Mouse (Mus musculus): ENCODE measurements around the gene Vax2. TPM values are rescaled to one million over a fixed set of nuclear protein-coding genes. Genes with fewer than 3 reads are reported as not detected.

The Vax2 gene
- polyA plus RNA-seq, 1 experiment from 2014 or later, result not detected

DNA sequence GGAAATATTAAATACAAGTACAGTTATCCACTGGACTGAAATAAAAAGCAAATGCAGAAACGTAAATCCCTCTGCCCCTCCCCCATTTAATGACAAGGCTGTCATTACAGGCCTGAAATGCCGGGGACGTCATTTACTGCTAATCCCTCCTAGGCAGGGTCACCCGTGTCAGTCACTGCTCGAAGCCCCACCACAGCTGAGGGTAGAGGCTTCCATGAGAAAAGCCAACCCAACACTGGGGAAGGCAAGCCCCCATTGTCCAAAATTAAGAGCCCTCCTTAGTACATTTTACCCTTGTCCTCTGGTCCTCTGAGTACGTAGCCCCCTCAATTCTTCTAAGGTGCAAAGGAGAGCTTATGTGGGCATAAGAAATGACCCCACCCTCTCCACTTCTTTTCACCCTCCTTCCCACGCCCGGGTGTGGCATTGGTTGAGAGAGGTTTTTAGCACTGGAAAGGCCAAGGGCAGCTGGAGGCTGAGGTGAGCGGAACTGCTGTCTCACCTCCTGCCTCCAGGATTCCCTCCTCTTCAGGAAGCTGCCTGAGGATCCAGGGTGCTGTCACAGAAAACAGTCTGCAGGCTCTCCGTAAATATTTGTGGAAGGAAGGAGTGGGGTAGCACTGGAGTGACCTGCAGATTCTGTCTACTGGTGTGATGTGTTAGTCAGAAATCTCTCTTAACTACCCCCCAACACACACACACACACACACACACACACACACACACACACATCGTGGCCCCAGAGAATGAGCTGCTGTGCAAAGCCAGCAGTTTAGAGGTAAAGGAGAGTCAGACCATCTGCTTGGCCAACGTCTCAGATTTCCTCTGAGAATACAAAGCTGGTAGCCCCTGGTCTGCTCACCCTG, 2.4 kb downstream of the Vax2 start:
- H3K9ac ChIP-seq, result no peak overlapping the region
- 3% methylated on average over 12 of the region's 12 CpGs for WGBS
- ATAC-seq, result no peak
- no peak overlapping the region for H3K4me3 ChIP-seq
- peaks cover 22% of the 10 kb centered on the region for H3K4me1 ChIP-seq
- no peak overlapping the region for H3K27ac ChIP-seq
- no peaks in the 10 kb centered on the region for H3K9me3 ChIP-seq (replicated peaks)
- no peaks in the 10 kb centered on the region for H3K36me3 ChIP-seq (ENCODE audit: poor library complexity, severe bottlenecking)
- no peak overlapping the region for H3K4me2 ChIP-seq
- peaks cover 99% of the 10 kb centered on the region for H3K27me3 ChIP-seq

- ATAC-seq, result no peak
- Histone ChIP-seq H3K27ac (no peak overlapping the region), H3K27me3 (peaks cover 99% of the 10 kb centered on the region), H3K9ac (no peak overlapping the region), H3K4me3 (0 out of 2 replicates have a peak overlapping the region, but pooled peaks have one; percentile 6), H3K36me3 (ENCODE audit: poor library complexity, severe bottlenecking) (no peaks in the 10 kb centered on the region), H3K4me1 (peaks cover 22% of the 10 kb centered on the region), H3K4me2 (no peak overlapping the region), H3K9me3 (replicated peaks) (no peaks in the 10 kb centered on the region)
- 1% methylated on average over 34 of the region's 34 CpGs for WGBS
Observed at GRCm38 (mm10) chr6:83714221-83715123, 3.4 kb downstream of the Vax2 start.

DNA sequence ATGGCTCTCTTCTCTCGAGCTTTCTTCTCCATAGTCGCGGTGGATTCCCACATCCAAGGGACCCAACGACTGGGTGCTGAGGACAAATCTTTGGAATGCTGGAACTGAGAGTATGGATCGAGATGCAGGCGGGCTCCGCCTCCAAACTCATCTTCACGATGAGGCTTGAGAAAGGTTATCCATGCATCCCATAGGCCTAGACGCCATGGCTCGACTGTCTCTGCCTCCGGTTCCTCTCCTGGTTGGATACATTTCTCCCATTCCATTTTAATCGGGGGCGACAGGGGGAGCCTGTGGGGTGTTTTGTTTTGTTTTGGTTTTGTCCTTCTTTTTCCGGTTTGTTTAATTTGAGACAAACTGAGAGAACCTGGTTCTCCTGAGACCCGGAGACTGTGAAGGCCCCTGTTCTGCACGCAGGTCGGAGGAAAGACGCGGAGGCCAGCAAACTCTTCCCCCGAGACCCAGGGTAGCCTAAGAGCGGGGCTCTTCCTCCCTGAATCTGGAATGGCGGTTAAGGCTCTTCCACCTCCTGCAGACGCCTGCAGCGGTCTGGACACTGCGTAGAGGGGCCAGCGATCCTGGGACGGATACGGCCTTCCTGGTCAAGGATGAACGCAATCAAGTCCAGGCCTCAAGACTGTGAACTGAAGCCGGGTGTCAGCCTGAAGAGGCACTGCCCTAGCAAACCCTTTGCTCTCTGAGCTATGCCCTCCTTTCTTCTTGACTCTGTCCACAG, 4.6 kb downstream of the Vax2 start:
- H3K4me2 ChIP-seq, result no peak overlapping the region
- H3K4me1 ChIP-seq, result peaks cover 16% of the 10 kb centered on the region
- H3K9me3 ChIP-seq (replicated peaks), result no peaks in the 10 kb centered on the region
- H3K27ac ChIP-seq, result no peak overlapping the region
- H3K27me3 ChIP-seq, result peaks cover 99% of the 10 kb centered on the region
- under 1% methylated on average over 30 of the region's 30 CpGs for WGBS
- no peak for ATAC-seq
- H3K4me3 ChIP-seq, result no peak overlapping the region
- H3K9ac ChIP-seq, result no peak overlapping the region
- H3K36me3 ChIP-seq (ENCODE audit: poor library complexity, severe bottlenecking), result no peaks in the 10 kb centered on the region

DNA sequence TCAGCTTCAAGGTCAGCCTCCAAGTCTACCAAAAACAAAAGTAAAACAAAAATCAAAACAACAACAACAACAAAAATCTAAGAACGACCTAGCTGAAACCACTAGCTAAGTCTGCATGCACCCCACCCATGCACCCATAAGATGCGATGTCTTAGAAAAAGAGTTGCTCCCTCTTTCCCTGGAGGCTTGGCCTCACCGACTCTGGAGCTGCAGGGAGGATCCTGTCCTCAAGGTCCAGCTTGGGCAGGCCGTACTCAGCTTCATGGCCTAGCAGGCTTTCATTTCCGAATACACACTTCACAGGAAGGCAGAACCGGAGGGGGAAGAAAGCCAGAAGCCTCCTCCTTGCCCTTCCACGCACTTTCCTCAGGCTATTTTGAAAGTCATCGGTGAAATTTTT, 6.0 kb downstream of the Vax2 start:
- Histone ChIP-seq H3K9me3 (replicated peaks) (no peaks in the 10 kb centered on the region), H3K36me3 (ENCODE audit: poor library complexity, severe bottlenecking) (no peaks in the 10 kb centered on the region), H3K4me1 (peaks cover 2% of the 10 kb centered on the region), H3K27ac (no peak overlapping the region), H3K27me3 (peaks cover 99% of the 10 kb centered on the region), H3K9ac (no peak overlapping the region), H3K4me2 (no peak overlapping the region), H3K4me3 (no peak overlapping the region)
- ATAC-seq, result no peak
- 2% methylated on average over 8 of the region's 8 CpGs for WGBS

GRCm38 (mm10) chr6:83722526-83722925, 11.5 kb downstream of the Vax2 start:
- no peaks in the 10 kb centered on the region for H3K4me1 ChIP-seq
- H3K27ac ChIP-seq, result no peak overlapping the region
- H3K9ac ChIP-seq, result no peak overlapping the region
- H3K27me3 ChIP-seq, result peaks cover 71% of the 10 kb centered on the region
- H3K36me3 ChIP-seq (ENCODE audit: poor library complexity, severe bottlenecking), result no peaks in the 10 kb centered on the region
- ATAC-seq, result no peak
- no peak overlapping the region for H3K4me3 ChIP-seq
- no peak overlapping the region for H3K4me2 ChIP-seq
- no peaks in the 10 kb centered on the region for H3K9me3 ChIP-seq (replicated peaks)
- 17% methylated on average over 6 of the region's 6 CpGs for WGBS

DNA sequence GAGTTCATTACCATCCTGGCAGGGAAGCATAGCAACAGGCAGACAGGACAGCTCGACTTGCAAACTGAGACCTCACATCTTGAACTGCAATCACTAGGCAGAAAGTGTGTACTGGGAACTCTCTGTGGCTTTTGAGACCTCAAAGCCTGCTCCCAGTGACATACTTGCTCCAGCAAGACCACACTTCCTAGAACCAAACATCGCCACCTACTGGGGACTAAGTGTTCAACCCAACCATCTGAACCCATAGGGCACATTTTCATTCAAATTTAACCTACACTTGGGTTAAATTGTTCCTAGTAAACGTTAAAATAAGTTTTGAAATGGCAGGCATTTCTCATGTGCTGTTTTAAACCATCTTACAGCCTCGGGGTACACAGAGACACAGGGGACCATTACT, 16.1 kb downstream of the Vax2 start:
- no peaks in the 10 kb centered on the region for H3K36me3 ChIP-seq (ENCODE audit: poor library complexity, severe bottlenecking)
- WGBS, result 41% methylated on average over 4 of the region's 4 CpGs
- H3K27ac ChIP-seq, result no peak overlapping the region
- H3K4me2 ChIP-seq, result no peak overlapping the region
- no peaks in the 10 kb centered on the region for H3K9me3 ChIP-seq (replicated peaks)
- peaks cover 35% of the 10 kb centered on the region for H3K27me3 ChIP-seq
- H3K4me1 ChIP-seq, result no peaks in the 10 kb centered on the region
- H3K4me3 ChIP-seq, result no peak overlapping the region
- no peak for ATAC-seq
- no peak overlapping the region for H3K9ac ChIP-seq

DNA sequence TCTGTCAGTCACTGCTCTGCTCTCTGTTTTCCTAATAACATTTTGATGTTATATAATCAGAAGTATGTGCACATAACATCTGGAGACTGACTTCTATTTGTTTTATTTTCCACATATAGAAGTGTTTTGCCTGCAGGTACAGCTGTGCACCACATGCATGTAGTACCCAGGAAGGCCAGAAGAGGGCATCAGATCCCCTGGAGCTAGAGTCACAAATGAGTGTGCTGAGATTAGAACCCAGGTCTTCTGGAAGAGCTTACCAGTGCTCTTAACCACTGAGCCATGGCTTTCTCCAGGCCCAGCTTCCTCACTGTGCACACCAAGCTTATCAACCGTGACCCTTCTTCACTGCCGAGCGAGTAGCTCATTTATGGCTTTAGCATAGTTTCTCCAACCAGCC, 17.4 kb downstream of the Vax2 start:
- Histone ChIP-seq H3K4me3 (no peak overlapping the region), H3K27me3 (peaks cover 24% of the 10 kb centered on the region), H3K9ac (no peak overlapping the region), H3K4me2 (no peak overlapping the region), H3K27ac (no peak overlapping the region), H3K9me3 (replicated peaks) (no peaks in the 10 kb centered on the region), H3K4me1 (no peaks in the 10 kb centered on the region), H3K36me3 (ENCODE audit: poor library complexity, severe bottlenecking) (no peaks in the 10 kb centered on the region)
- whole genome bisulfite sequencing, result 94% methylated on average over 3 of the region's 3 CpGs
- no peak for ATAC-seq

DNA sequence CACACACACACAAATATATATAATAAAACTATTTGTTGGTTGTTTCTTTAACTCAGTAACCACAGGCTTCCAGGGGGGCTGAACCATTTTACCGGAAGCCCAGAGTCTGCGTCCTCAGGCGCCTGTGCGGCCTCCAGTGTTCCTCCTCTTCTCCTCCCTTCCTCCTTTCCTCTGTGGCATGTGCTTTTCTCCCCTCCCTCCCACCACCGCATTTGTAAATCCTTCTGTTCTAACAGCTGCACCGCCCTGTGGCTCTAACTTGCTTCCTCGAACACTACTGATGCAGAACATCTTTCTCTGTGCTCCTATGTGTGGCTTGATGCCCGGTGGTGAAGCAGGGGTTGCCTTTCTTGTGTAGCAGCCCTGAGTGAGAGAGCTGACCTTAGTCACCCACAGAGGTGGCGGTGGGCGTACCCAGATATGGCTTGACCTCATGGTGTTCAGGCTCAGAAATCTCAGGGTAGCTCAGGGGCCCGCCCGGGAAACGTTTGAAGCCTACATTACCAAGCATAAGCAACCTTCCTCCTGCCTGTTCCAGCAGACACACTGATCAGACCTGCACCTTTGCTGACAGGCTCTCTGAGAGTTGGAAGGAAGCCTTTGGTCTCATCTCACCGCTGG, 18.4 kb downstream of the Vax2 start:
- Histone ChIP-seq H3K4me1 (no peaks in the 10 kb centered on the region), H3K36me3 (ENCODE audit: poor library complexity, severe bottlenecking) (no peaks in the 10 kb centered on the region), H3K4me3 (no peak overlapping the region), H3K9ac (no peak overlapping the region), H3K27ac (no peak overlapping the region), H3K4me2 (no peak overlapping the region), H3K9me3 (replicated peaks) (peaks cover 8% of the 10 kb centered on the region; the same call in 1 of the 2 replicates), H3K27me3 (peaks cover 17% of the 10 kb centered on the region)
- ATAC-seq, result no peak
- 77% methylated on average over 14 of the region's 14 CpGs for WGBS

DNA sequence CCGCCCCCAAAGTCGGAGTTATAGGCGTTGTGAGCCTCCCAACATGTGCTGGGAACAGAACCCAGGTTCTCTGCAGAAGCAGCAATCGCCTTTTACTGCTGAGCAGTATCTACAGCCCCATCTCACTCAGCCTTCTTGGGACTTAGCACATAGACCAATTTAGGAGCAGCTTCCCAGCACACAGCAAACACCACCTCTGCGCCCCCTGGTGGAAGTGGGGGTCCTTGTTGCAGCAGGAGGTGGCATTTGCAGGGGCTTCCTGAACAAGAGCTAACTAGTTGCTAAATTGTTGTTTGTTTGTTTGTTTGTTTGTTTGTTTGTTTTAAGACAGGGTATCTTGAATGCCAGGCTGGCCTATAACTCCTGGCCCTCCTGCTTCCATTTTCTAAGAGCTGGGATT, 20.1 kb downstream of the Vax2 start:
- Histone ChIP-seq H3K9me3 (replicated peaks) (peaks cover 9% of the 10 kb centered on the region; the same call in 1 of the 2 replicates), H3K4me1 (no peaks in the 10 kb centered on the region), H3K4me3 (no peak overlapping the region), H3K4me2 (no peak overlapping the region), H3K27ac (no peak overlapping the region), H3K9ac (no peak overlapping the region), H3K36me3 (ENCODE audit: poor library complexity, severe bottlenecking) (no peaks in the 10 kb centered on the region), H3K27me3 (peaks cover 16% of the 10 kb centered on the region)
- ATAC-seq, result no peak
- 26% methylated on average over 5 of the region's 5 CpGs for WGBS

DNA sequence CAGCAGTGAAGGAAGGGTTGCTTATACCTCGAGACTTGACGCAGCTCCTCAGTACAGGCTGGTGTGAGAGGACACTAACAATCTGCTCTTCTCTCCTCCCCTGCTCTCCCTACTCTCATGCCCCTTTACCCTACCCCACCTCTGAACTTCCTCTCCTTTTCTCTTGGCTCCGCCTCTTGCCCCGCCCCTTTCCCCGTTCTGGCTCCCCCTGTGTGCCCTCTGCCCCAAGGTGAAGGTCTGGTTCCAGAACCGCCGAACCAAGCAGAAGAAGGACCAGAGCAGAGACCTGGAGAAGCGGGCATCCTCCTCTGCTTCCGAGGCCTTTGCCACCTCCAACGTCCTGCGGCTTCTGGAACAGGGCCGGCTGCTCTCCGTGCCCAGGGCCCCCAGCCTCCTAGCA, 26.2 kb downstream of the Vax2 start:
- Histone ChIP-seq H3K9ac (no peak overlapping the region), H3K36me3 (ENCODE audit: poor library complexity, severe bottlenecking) (no peaks in the 10 kb centered on the region), H3K27me3 (0 out of 2 replicates have a peak, but pooled peaks cover 3% of the 10 kb centered on the region), H3K4me3 (no peak overlapping the region), H3K4me1 (no peaks in the 10 kb centered on the region), H3K9me3 (replicated peaks) (peaks cover 9% of the 10 kb centered on the region; the same call in 1 of the 2 replicates), H3K4me2 (no peak overlapping the region), H3K27ac (no peak overlapping the region)
- ATAC-seq, result no peak
- WGBS, result 38% methylated on average over 13 of the region's 13 CpGs

DNA sequence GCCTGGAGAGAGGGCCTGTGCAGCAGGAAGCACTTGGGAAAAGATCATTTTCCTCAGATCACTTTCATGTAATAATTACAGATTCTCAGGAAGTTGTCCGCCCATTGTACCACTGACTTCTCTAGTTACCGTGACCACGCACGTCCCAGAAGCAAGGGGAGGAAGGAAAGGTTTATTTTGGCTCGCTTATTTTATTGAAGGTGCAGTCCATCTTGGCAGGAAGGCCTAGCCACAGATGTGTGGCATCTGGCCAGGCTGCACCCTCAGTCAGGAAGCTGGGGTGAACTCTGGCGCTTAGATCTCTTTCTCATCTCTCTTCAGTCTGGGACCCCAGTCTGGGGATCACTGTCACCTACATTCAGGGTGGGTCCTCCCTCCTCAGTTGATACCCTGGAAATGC, 27.5 kb downstream of the Vax2 start:
- Histone ChIP-seq H3K4me2 (no peak overlapping the region), H3K4me3 (no peak overlapping the region), H3K9me3 (replicated peaks) (peaks cover 9% of the 10 kb centered on the region; the same call in 1 of the 2 replicates), H3K27ac (no peak overlapping the region), H3K27me3 (peaks cover 4% of the 10 kb centered on the region; the same call in 1 of the 2 replicates), H3K9ac (no peak overlapping the region), H3K4me1 (no peaks in the 10 kb centered on the region), H3K36me3 (ENCODE audit: poor library complexity, severe bottlenecking) (no peaks in the 10 kb centered on the region)
- no peak for ATAC-seq
- 82% methylated on average over 6 of the region's 6 CpGs for WGBS

All from forebrain, embryonic 13.5 days (tissue).